Mouse (Mus musculus) E14TG2a.4 (cell line): ENCODE measurements at regions not wholly inside any gene's neighbourhood (a gene's known extent, or its start where the extent isn't known, plus 50 kb on each side); places are given as distances from the start of the nearest gene placed in this dataset.

Experiments
- CTCF ChIP-seq: conservative IDR thresholded peaks from 2 replicates; pipeline ENCODE4 v1.5.1; 2014; ENCODE audit warnings: low read length
- POU5F1 ChIP-seq: IDR thresholded peaks from 2 replicates; pipeline ENCODE4 v1.6.1; 2014; ENCODE audit warnings: low read length, borderline replicate concordance

DNA sequence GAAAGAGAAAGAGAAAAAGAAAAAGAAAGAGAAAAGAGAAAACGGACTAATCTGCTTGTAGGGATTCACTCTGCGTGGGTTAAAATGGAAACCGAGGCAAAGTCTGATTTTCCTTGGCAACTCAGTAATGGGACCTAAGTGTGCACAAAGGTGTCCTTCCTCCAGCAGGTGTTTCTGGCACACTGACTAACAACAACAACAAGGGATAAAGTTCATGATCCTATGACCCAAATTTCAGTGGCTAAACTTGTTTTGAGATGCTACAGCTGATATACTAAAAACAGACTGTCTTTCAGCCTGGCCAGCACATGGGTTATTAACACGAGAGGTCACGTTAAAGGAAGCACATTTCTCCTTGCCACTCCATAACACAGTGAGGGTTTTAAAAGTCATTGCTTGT lies 116.7 kb downstream of the Il20rb start:
- TF ChIP-seq CTCF, result no peak
- no peak for TF ChIP-seq POU5F1
